Mouse (Mus musculus): Measurements from ENCODE around the gene Gm45785. TPM values are rescaled to one million over a fixed set of nuclear protein-coding genes. Genes with fewer than 3 reads are reported as not detected.

Gm45785 gene
- polyA plus RNA-seq, 1 experiment from 2014 or later = not detected

GRCm38 (mm10) chr7:140879355-140879754, 23.2 kb upstream of the Gm45785 start:
- no peak overlapping the region for H3K4me3 ChIP-seq (ENCODE audit: control insufficient read depth in 1 of 2, insufficient read depth in 1 of 2, low read depth in 1 of 2, low read length in 2 of 2)
- H3K27ac ChIP-seq (replicated peaks in 1 of 2; ENCODE audit: control insufficient read depth in 1 of 2, insufficient read depth in 1 of 2, low read depth in 2 of 2, low read length in 2 of 2) = no peak overlapping the region
- H3K36me3 ChIP-seq (ENCODE audit: control insufficient read depth, insufficient read depth, low read length) = peaks cover 49% of the 10 kb centered on the region
- H3K4me2 ChIP-seq (ENCODE audit: low read length) = no peak overlapping the region
- H3K27me3 ChIP-seq (ENCODE audit: control insufficient read depth, insufficient read depth, low read length) = no peaks in the 10 kb centered on the region
- 79% methylated on average over 7 of the region's 7 CpGs for WGBS
- peaks cover 3 to 9% of the 10 kb centered on the region in 2 experiments; a peak in 2 of 4 replicates for H3K4me1 ChIP-seq (ENCODE audit: control insufficient read depth in 2 of 2, insufficient read depth in 2 of 2, low read length in 2 of 2)
- no peak overlapping the region for H3K9ac ChIP-seq (ENCODE audit: low read length)
- no peaks in the 10 kb centered on the region for H3K9me3 ChIP-seq (ENCODE audit: control insufficient read depth, low read length)
- no peak for ATAC-seq (ENCODE audit: insufficient number of reproducible peaks, insufficient read depth, low FRiP score, low read depth)

DNA sequence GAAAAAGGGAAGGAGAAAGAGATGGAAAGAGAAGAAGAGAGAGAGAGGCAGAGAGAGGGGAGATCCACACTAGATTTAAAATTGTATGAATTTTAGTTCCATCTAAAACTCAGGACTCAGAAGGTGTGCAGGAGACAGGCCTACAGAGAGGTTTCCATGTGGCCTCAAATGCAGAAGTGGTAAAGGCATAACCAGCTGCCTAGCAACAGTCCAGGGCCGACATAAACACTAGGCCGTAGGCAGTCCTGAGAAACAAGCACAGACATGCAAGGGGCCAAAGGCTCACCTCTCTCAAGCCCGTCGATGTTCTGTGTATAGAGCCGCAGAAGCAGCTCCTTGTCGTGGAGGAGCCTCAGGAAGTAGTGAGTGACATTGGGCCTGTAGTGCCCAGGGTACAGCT, 21.2 kb upstream of the Gm45785 start:
- Histone ChIP-seq H3K4me2 (ENCODE audit: low read length) (no peak overlapping the region), H3K4me3 (ENCODE audit: control insufficient read depth in 1 of 2, insufficient read depth in 1 of 2, low read depth in 1 of 2, low read length in 2 of 2) (no peak overlapping the region), H3K36me3 (ENCODE audit: control insufficient read depth, insufficient read depth, low read length) (peaks cover 58% of the 10 kb centered on the region), H3K9ac (ENCODE audit: low read length) (no peak overlapping the region), H3K9me3 (ENCODE audit: control insufficient read depth, low read length) (no peaks in the 10 kb centered on the region), H3K4me1 (ENCODE audit: control insufficient read depth in 2 of 2, insufficient read depth in 2 of 2, low read length in 2 of 2) (peaks cover 3 to 4% of the 10 kb centered on the region in 2 experiments; a peak in 1 of 4 replicates), H3K27ac (replicated peaks in 1 of 2; ENCODE audit: control insufficient read depth in 1 of 2, insufficient read depth in 1 of 2, low read depth in 2 of 2, low read length in 2 of 2) (no peak overlapping the region), H3K27me3 (ENCODE audit: control insufficient read depth, insufficient read depth, low read length) (no peaks in the 10 kb centered on the region)
- WGBS = 82% methylated on average over 6 of the region's 6 CpGs
- ATAC-seq (ENCODE audit: insufficient number of reproducible peaks, insufficient read depth, low FRiP score, low read depth) = no peak

DNA sequence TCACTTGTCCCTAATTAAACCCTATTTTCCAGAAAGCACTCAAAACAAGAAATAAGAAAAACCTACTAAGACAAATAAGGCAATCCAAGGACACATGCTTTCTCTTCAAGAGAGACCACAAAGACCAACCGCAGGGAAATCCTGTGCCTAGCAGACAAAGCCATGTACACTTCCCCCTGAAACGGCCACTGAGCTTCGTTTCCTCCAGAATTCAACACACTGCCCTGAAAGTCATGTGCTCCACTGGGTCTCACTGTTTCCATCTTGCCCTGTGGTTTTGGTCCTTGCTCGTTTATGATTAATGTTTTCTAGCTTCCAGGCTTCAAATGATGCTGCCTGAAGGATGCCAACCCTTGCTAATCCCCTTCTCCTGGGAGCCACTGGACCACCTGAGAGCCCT, 18.1 kb upstream of the Gm45785 start:
- H3K9me3 ChIP-seq (ENCODE audit: control insufficient read depth, low read length) = no peaks in the 10 kb centered on the region
- no peak overlapping the region for H3K4me3 ChIP-seq (ENCODE audit: control insufficient read depth in 1 of 2, insufficient read depth in 1 of 2, low read depth in 1 of 2, low read length in 2 of 2)
- ATAC-seq (ENCODE audit: insufficient number of reproducible peaks, insufficient read depth, low FRiP score, low read depth) = no peak
- no peak overlapping the region for H3K4me2 ChIP-seq (ENCODE audit: low read length)
- H3K27ac ChIP-seq (replicated peaks in 1 of 2; ENCODE audit: control insufficient read depth in 1 of 2, insufficient read depth in 1 of 2, low read depth in 2 of 2, low read length in 2 of 2) = no peak overlapping the region
- H3K36me3 ChIP-seq (ENCODE audit: control insufficient read depth, insufficient read depth, low read length) = peaks cover 87% of the 10 kb centered on the region
- no peaks in the 10 kb centered on the region for H3K27me3 ChIP-seq (ENCODE audit: control insufficient read depth, insufficient read depth, low read length)
- 86% methylated on average over 4 of the region's 4 CpGs for WGBS
- no peak overlapping the region for H3K9ac ChIP-seq (ENCODE audit: low read length)
- no peaks in the 10 kb centered on the region for H3K4me1 ChIP-seq (ENCODE audit: control insufficient read depth in 2 of 2, insufficient read depth in 2 of 2, low read length in 2 of 2)

DNA sequence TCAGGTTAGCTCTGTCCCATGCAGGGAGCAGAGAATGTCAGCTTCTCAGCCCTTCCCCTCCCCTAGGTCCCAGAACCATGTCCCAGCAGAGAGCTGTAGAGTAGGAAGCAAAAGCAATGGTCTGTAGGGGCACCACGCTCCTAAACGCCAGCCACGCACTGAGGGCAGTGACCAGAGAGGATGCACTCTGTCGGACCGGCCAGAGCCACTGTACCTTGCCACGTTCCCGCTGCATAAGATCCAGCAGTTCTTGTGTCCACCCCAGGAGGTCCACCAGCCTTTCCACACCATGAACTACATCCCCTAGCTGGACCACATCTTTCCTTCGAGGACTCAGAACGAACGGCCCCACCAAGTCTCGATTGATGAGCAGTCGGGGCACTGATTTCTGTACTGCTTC, 8.6 kb upstream of the Gm45785 start:
- Histone ChIP-seq H3K27me3 (ENCODE audit: control insufficient read depth, insufficient read depth, low read length) (no peaks in the 10 kb centered on the region), H3K4me1 (ENCODE audit: control insufficient read depth in 2 of 2, insufficient read depth in 2 of 2, low read length in 2 of 2) (no peaks in the 10 kb centered on the region), H3K9me3 (ENCODE audit: control insufficient read depth, low read length) (no peaks in the 10 kb centered on the region), H3K27ac (replicated peaks in 1 of 2; ENCODE audit: control insufficient read depth in 1 of 2, insufficient read depth in 1 of 2, low read depth in 2 of 2, low read length in 2 of 2) (no peak overlapping the region), H3K9ac (ENCODE audit: low read length) (no peak overlapping the region), H3K4me2 (ENCODE audit: low read length) (no peak overlapping the region), H3K4me3 (ENCODE audit: control insufficient read depth in 1 of 2, insufficient read depth in 1 of 2, low read depth in 1 of 2, low read length in 2 of 2) (no peak overlapping the region), H3K36me3 (ENCODE audit: control insufficient read depth, insufficient read depth, low read length) (peaks cover 91% of the 10 kb centered on the region)
- no peak for ATAC-seq (ENCODE audit: insufficient number of reproducible peaks, insufficient read depth, low FRiP score, low read depth)
- WGBS = 86% methylated on average over 12 of the region's 12 CpGs

DNA sequence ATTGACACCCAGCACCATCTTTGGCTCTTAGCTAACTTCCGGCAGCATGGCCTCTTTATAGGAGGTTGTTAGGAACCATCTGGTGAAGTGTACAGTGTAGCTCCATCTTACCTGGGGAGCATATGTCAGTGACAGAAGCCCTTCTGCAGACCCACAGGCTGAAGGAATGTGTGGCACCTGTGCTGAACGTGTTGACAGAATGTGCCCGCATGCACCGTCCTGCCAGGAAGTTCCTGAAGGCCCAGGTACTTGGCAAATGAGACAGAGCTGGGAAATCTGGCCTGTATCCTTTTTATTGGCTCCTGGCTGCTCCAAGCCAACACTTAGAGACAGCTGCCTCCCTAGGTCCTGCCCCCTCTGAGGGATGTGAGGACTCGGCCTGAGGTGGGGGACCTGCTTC, 4.6 kb upstream of the Gm45785 start:
- Histone ChIP-seq H3K27ac (replicated peaks in 1 of 2; ENCODE audit: control insufficient read depth in 1 of 2, insufficient read depth in 1 of 2, low read depth in 2 of 2, low read length in 2 of 2) (no peak overlapping the region), H3K9ac (ENCODE audit: low read length) (no peak overlapping the region), H3K4me1 (ENCODE audit: control insufficient read depth in 2 of 2, insufficient read depth in 2 of 2, low read length in 2 of 2) (peaks cover 8 to 14% of the 10 kb centered on the region in 2 experiments), H3K4me2 (ENCODE audit: low read length) (no peak overlapping the region), H3K27me3 (ENCODE audit: control insufficient read depth, insufficient read depth, low read length) (no peaks in the 10 kb centered on the region), H3K9me3 (ENCODE audit: control insufficient read depth, low read length) (no peaks in the 10 kb centered on the region), H3K4me3 (ENCODE audit: control insufficient read depth in 1 of 2, insufficient read depth in 1 of 2, low read depth in 1 of 2, low read length in 2 of 2) (no peak overlapping the region), H3K36me3 (ENCODE audit: control insufficient read depth, insufficient read depth, low read length) (peaks cover 72% of the 10 kb centered on the region)
- 80% methylated on average over 5 of the region's 5 CpGs for WGBS
- no peak for ATAC-seq (ENCODE audit: insufficient number of reproducible peaks, insufficient read depth, low FRiP score, low read depth)

DNA sequence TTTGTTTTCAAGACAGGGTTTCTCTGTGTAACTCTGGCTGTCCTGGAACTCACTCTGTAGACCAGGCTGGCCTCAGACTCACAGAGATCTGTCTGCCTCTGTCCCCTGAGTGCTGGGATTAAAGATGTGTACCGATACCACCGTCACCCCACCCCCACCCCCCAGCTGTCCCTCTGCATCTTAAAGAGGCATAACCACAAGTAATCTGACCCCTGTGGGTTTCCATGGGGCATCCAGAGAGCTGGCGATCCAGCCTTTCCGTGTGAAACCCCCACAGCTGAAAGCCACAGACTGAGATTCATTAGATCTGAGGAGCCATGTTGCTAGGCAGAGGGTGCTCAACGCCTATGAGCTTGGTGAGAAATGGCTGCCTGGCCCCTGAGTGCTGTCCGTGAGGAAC, 3.9 kb upstream of the Gm45785 start:
- Histone ChIP-seq H3K4me3 (ENCODE audit: control insufficient read depth in 1 of 2, insufficient read depth in 1 of 2, low read depth in 1 of 2, low read length in 2 of 2) (no peak overlapping the region), H3K27me3 (ENCODE audit: control insufficient read depth, insufficient read depth, low read length) (no peaks in the 10 kb centered on the region), H3K27ac (replicated peaks in 1 of 2; ENCODE audit: control insufficient read depth in 1 of 2, insufficient read depth in 1 of 2, low read depth in 2 of 2, low read length in 2 of 2) (no peak overlapping the region), H3K36me3 (ENCODE audit: control insufficient read depth, insufficient read depth, low read length) (peaks cover 67% of the 10 kb centered on the region), H3K9me3 (ENCODE audit: control insufficient read depth, low read length) (no peaks in the 10 kb centered on the region), H3K4me2 (ENCODE audit: low read length) (no peak overlapping the region), H3K4me1 (ENCODE audit: control insufficient read depth in 2 of 2, insufficient read depth in 2 of 2, low read length in 2 of 2) (peaks cover 11 to 19% of the 10 kb centered on the region in 2 experiments), H3K9ac (ENCODE audit: low read length) (no peak overlapping the region)
- 80% methylated on average over 6 of the region's 6 CpGs for WGBS
- ATAC-seq (ENCODE audit: insufficient number of reproducible peaks, insufficient read depth, low FRiP score, low read depth) = no peak

DNA sequence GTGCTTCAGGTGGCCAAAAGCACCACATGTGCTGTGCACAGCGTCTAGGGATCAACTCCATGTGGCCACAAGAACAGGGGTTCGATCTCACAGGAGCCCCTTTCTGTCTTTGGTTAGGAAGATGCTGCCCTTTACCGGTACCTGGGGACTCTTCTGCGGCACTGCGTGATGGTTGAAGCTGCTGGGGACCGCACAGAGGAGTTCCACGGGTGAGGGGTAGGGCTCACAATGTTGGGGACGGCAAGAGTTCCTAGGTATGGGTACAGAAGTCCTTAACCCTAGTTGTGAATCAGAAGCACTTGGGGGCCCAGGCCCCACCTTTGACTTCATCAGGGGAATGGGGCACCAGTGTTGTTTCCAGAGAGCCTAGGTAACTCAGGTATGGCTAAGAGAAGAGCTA, 2.6 kb upstream of the Gm45785 start:
- no peaks in the 10 kb centered on the region for H3K27me3 ChIP-seq (ENCODE audit: control insufficient read depth, insufficient read depth, low read length)
- peak overlapping the region; percentile 83 for H3K4me2 ChIP-seq (ENCODE audit: low read length)
- no peak for ATAC-seq (ENCODE audit: insufficient number of reproducible peaks, insufficient read depth, low FRiP score, low read depth)
- H3K36me3 ChIP-seq (ENCODE audit: control insufficient read depth, insufficient read depth, low read length) = peaks cover 63% of the 10 kb centered on the region
- H3K4me1 ChIP-seq (ENCODE audit: control insufficient read depth in 2 of 2, insufficient read depth in 2 of 2, low read length in 2 of 2) = peaks cover 11 to 21% of the 10 kb centered on the region in 2 experiments
- H3K9ac ChIP-seq (ENCODE audit: low read length) = no peak overlapping the region
- H3K9me3 ChIP-seq (ENCODE audit: control insufficient read depth, low read length) = no peaks in the 10 kb centered on the region
- 91% methylated on average over 8 of the region's 8 CpGs for whole genome bisulfite sequencing
- H3K4me3 ChIP-seq (ENCODE audit: control insufficient read depth in 1 of 2, insufficient read depth in 1 of 2, low read depth in 1 of 2, low read length in 2 of 2) = no peak overlapping the region
- H3K27ac ChIP-seq (replicated peaks in 1 of 2; ENCODE audit: control insufficient read depth in 1 of 2, insufficient read depth in 1 of 2, low read depth in 2 of 2, low read length in 2 of 2) = no peak overlapping the region

Measured in heart, embryonic 14.5 days (tissue).